Mouse (Mus musculus): ENCODE results near the gene Shf.
"Not testable (repeated sequence)": the region's sequence is repeated elsewhere in the genome, so short reads cannot be mapped to it uniquely, and the experiment has no call there.

The Shf gene

GRCm38 (mm10) chr2:122347257-122347656 lies 21.7 kb downstream of the Shf start:
- DNase-seq: no peak

GRCm38 (mm10) chr2:122346164-122346563 lies 22.8 kb downstream of the Shf start:
- not testable (repeated sequence) for DNase-seq

GRCm38 (mm10) chr2:122345106-122345893 lies 23.7 kb downstream of the Shf start:
- no peak for DNase-seq

GRCm38 (mm10) chr2:122337291-122337690 lies 31.7 kb downstream of the Shf start:
- DNase-seq: no peak

GRCm38 (mm10) chr2:122334170-122334569 lies 34.8 kb downstream of the Shf start:
- no peak for DNase-seq

- DNase-seq: no peak
These were observed 36.7 kb downstream of the Shf start for GRCm38 (mm10) chr2:122332222-122332621.

GRCm38 (mm10) chr2:122330317-122330716 lies 38.6 kb downstream of the Shf start:
- not testable (repeated sequence) for DNase-seq

GRCm38 (mm10) chr2:122327986-122328385 lies 41.0 kb downstream of the Shf start:
- no peak for DNase-seq

- no peak for DNase-seq
These were observed 43.6 kb downstream of the Shf start for GRCm38 (mm10) chr2:122325361-122325760.

GRCm38 (mm10) chr2:122324586-122324985 lies 44.4 kb downstream of the Shf start:
- no peak for DNase-seq

GRCm38 (mm10) chr2:122323960-122324359 lies 45.0 kb downstream of the Shf start:
- no peak for DNase-seq

- DNase-seq: no peak
These were observed 51.6 kb downstream of the Shf start for GRCm38 (mm10) chr2:122317384-122317783.

- no peak for DNase-seq
These were observed 53.6 kb downstream of the Shf start, which contains the start of gene Duox1 for GRCm38 (mm10) chr2:122315372-122315771. TSS of gene Duox1 (plus strand) at chr2:122315672.

GRCm38 (mm10) chr2:122313536-122313935 lies 55.4 kb downstream of the Shf start, which contains the start of gene Duoxa1:
TSS of gene Duoxa1 (minus strand) at chr2:122313730.
- DNase-seq: no peak

GRCm38 (mm10) chr2:122312722-122313417 lies 56.1 kb downstream of the Shf start:
- peak in 1 of 2 experiments; percentile 49 for DNase-seq

- no peak for DNase-seq
These were observed 57.4 kb downstream of the Shf start for GRCm38 (mm10) chr2:122311561-122311960.

- no peak for DNase-seq
These were observed 59.3 kb downstream of the Shf start for GRCm38 (mm10) chr2:122309647-122310046.

GRCm38 (mm10) chr2:122306184-122306583 lies 62.8 kb downstream of the Shf start:
- DNase-seq: no peak

- DNase-seq: no peak
These were observed 63.7 kb downstream of the Shf start for GRCm38 (mm10) chr2:122305097-122305892.

GRCm38 (mm10) chr2:122304544-122304943 lies 64.4 kb downstream of the Shf start:
- DNase-seq: no peak

- DNase-seq: peak; percentile 38 to 50
These were observed 66.3 kb downstream of the Shf start for GRCm38 (mm10) chr2:122302574-122303241.

GRCm38 (mm10) chr2:122301921-122302573 lies 66.9 kb downstream of the Shf start:
- DNase-seq: no peak
